Mouse (Mus musculus): ENCODE results near the gene Fzr1.

Fzr1 gene

GRCm38 (mm10) chr10:81383802-81384604, 5.7 kb upstream of the Fzr1 start, which contains the start of the genes Dohh and Gm48551:
Gene Dohh (plus strand): TSS chr10:81384428.
Gene Gm48551 (plus strand): TSS chr10:81384466.
- DNase-seq (ENCODE audit: extremely low spot score, low spot score): peak; percentile 99

- no peak for DNase-seq (ENCODE audit: extremely low spot score, low spot score)
Observed at GRCm38 (mm10) chr10:81382039-81382438, 3.7 kb upstream of the Fzr1 start.

GRCm38 (mm10) chr10:81379809-81380378, 1.6 kb upstream of the Fzr1 start:
- DNase-seq (ENCODE audit: extremely low spot score, low spot score): no peak

- no peak for DNase-seq (ENCODE audit: extremely low spot score, low spot score)
Observed at GRCm38 (mm10) chr10:81379183-81379553, 852 bp upstream of the Fzr1 start.

- DNase-seq (ENCODE audit: extremely low spot score, low spot score): peak; percentile 100
Observed at GRCm38 (mm10) chr10:81378553-81379182, 352 bp upstream of the Fzr1 start.

- no peak for DNase-seq (ENCODE audit: extremely low spot score, low spot score)
Observed at GRCm38 (mm10) chr10:81377362-81377664, 1.0 kb downstream of the Fzr1 start.

- DNase-seq (ENCODE audit: extremely low spot score, low spot score): no peak
Observed at GRCm38 (mm10) chr10:81376561-81377361, 1.6 kb downstream of the Fzr1 start.

GRCm38 (mm10) chr10:81375322-81375721, 3.0 kb downstream of the Fzr1 start:
- no peak for DNase-seq (ENCODE audit: extremely low spot score, low spot score)

GRCm38 (mm10) chr10:81367207-81367495, 11.2 kb downstream of the Fzr1 start:
- DNase-seq (ENCODE audit: extremely low spot score, low spot score): no peak

GRCm38 (mm10) chr10:81366477-81367206, 11.7 kb downstream of the Fzr1 start:
- no peak for DNase-seq (ENCODE audit: extremely low spot score, low spot score)

GRCm38 (mm10) chr10:81365672-81366476, 12.4 kb downstream of the Fzr1 start, which contains the start of gene 4930404N11Rik:
Gene 4930404N11Rik (minus strand): TSS chr10:81365816.
- DNase-seq (ENCODE audit: extremely low spot score, low spot score): peak; percentile 60

GRCm38 (mm10) chr10:81365073-81365472, 13.2 kb downstream of the Fzr1 start:
- DNase-seq (ENCODE audit: extremely low spot score, low spot score): no peak

- DNase-seq (ENCODE audit: extremely low spot score, low spot score): no peak
Observed at GRCm38 (mm10) chr10:81364666-81365065, 13.7 kb downstream of the Fzr1 start.

GRCm38 (mm10) chr10:81363436-81364346, 14.6 kb downstream of the Fzr1 start:
- no peak for DNase-seq (ENCODE audit: extremely low spot score, low spot score)

GRCm38 (mm10) chr10:81362336-81362949, 15.9 kb downstream of the Fzr1 start:
- DNase-seq (ENCODE audit: extremely low spot score, low spot score): no peak

- DNase-seq (ENCODE audit: extremely low spot score, low spot score): no peak
Observed at GRCm38 (mm10) chr10:81360721-81361120, 17.6 kb downstream of the Fzr1 start.

- no peak for DNase-seq (ENCODE audit: extremely low spot score, low spot score)
Observed at GRCm38 (mm10) chr10:81358841-81359240, 19.5 kb downstream of the Fzr1 start.

GRCm38 (mm10) chr10:81358209-81358608, 20.1 kb downstream of the Fzr1 start:
- no peak for DNase-seq (ENCODE audit: extremely low spot score, low spot score)

Data from neural tube, embryonic 10.5 days (tissue).